Mouse (Mus musculus): ENCODE data around the gene Gpc4.

DNA sequence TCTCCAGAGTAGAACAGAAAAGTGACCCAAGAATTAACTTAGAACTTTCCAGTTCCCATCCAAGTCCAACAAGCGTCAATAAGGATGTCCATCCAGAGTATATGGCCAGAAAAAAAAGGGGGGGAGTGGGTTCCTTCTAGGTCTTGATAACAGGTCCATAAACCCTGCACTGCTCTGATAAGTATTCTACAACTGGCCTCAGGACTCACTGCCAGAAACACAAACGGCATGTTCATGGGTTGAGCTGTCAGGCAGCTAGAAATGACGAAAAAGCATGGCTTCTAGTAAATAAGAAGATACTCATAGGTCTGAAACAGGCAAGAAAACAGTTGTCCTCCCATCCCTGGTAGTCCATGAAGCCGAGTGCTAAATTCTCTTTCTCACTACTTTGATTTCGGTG, 13.5 kb downstream of the Gpc4 start:
- TF ChIP-seq POLR2A (IDR thresholded peaks at IDR 0.05; ENCODE audit: low read depth, low read length) (no peak), CTCF (IDR thresholded peaks at IDR 0.05; ENCODE audit: extremely low read depth, insufficient read length, insufficient replicate concordance, low read depth, low read length) (no peak)

Measured in small intestine, adult 2 months (tissue).